Mouse (Mus musculus): ENCODE results near the gene Slc30a10.

- TF ChIP-seq GATA1 (IDR thresholded peaks at IDR 0.05; ENCODE audit: borderline replicate concordance, low read length), result no peak
- no peak for TF ChIP-seq FLI1 (IDR thresholded peaks at IDR 0.05; ENCODE audit: low read length)
Measured at GRCm38 (mm10) chr1:185500602-185501001, 46.0 kb downstream of the Slc30a10 start.

All from megakaryocyte, embryonic 14.5 days (primary cell).